Mouse (Mus musculus) megakaryocyte, embryonic 14.5 days (primary cell): ENCODE data around the gene Auts2. TPM values are rescaled to one million over a fixed set of nuclear protein-coding genes. Genes with fewer than 3 reads are reported as not detected.

Experiments
- H3K27me3 ChIP-seq: replicated peaks from 2 replicates; pipeline ENCODE3; 2012; ENCODE audit warnings: inconsistent platforms
- H3K36me3 ChIP-seq: replicated peaks from 2 replicates; pipeline ENCODE3; 2012; ENCODE audit warnings: low read length, inconsistent platforms, mixed read lengths
- H3K4me1 ChIP-seq: 2 replicates; pipeline ENCODE4 v1.6.1; 2012; ENCODE audit warnings: inconsistent platforms
- H3K4me3 ChIP-seq: replicated peaks from 2 replicates; pipeline ENCODE3; 2012; ENCODE audit warnings: moderate library complexity, mild to moderate bottlenecking, inconsistent platforms
- H3K9me3 ChIP-seq: 2 replicates; pipeline ENCODE4 v1.6.1; 2012; ENCODE audit warnings: inconsistent platforms
- FLI1 ChIP-seq: IDR thresholded peaks from 2 replicates; pipeline ENCODE4 v1.6.1; 2012; ENCODE audit warnings: low read length, inconsistent platforms, mixed read lengths
- GATA1 ChIP-seq: IDR thresholded peaks from 3 replicates; pipeline ENCODE4 v1.6.1; 2012; ENCODE audit warnings: mixed read lengths, low read length, inconsistent platforms, borderline replicate concordance
- polyA plus RNA-seq: library from polyadenylated mRNA; stranded (reverse); fragments of >175 nt; gene quantifications from 2 replicates; pipeline ENCODE4 v1.2.3, GENCODE M21; 2012; ENCODE audit warnings: low replicate concordance; ENCODE audit not compliant: insufficient read depth

The Auts2 gene
- polyA plus RNA-seq, 1 experiment: 4.0 TPM

DNA sequence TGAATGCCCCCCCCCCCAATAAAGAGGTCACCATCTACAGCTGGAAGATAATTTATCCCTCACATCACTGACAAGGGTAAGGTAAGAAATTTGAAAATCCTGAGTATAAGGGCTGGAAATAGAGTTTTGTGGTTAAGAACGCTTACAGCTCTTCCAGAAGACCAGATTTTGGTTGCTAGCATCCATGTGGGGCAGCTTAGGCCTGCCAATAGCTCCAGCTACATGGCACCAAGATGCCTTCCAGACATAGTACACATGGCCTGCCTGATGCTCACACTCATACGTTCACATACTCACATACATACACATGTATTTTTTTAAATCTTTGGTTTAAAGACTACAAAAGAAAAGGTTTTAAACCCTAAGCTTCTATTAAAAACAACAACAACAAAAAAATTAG is 467.2 kb downstream of the Auts2 start:
- Histone ChIP-seq H3K9me3 (peaks cover 3% of the 10 kb centered on the region; the same call in 1 of the 2 replicates), H3K27me3 (peaks cover 12% of the 10 kb centered on the region), H3K36me3 (no peaks in the 10 kb centered on the region)

GRCm38 (mm10) chr5:132074724-132075374 is 468.3 kb downstream of the Auts2 start:
- Histone ChIP-seq H3K36me3 (no peaks in the 10 kb centered on the region), H3K9me3 (peaks cover 14% of the 10 kb centered on the region), H3K4me1 (peaks cover 5% of the 10 kb centered on the region; the same call in 1 of the 2 replicates), H3K4me3 (no peak overlapping the region), H3K27me3 (peaks cover 14% of the 10 kb centered on the region)
- no peak for TF ChIP-seq GATA1
- TF ChIP-seq FLI1: no peak

More for the DNA sequence above, 467.2 kb downstream of the Auts2 start:
- no peak for TF ChIP-seq GATA1
- TF ChIP-seq FLI1: no peak
- Histone ChIP-seq H3K4me1 (peaks cover 5% of the 10 kb centered on the region; the same call in 1 of the 2 replicates), H3K4me3 (no peak overlapping the region)

GRCm38 (mm10) chr5:132074360-132074723 is 468.8 kb downstream of the Auts2 start:
- H3K9me3 ChIP-seq: peaks cover 15% of the 10 kb centered on the region

DNA sequence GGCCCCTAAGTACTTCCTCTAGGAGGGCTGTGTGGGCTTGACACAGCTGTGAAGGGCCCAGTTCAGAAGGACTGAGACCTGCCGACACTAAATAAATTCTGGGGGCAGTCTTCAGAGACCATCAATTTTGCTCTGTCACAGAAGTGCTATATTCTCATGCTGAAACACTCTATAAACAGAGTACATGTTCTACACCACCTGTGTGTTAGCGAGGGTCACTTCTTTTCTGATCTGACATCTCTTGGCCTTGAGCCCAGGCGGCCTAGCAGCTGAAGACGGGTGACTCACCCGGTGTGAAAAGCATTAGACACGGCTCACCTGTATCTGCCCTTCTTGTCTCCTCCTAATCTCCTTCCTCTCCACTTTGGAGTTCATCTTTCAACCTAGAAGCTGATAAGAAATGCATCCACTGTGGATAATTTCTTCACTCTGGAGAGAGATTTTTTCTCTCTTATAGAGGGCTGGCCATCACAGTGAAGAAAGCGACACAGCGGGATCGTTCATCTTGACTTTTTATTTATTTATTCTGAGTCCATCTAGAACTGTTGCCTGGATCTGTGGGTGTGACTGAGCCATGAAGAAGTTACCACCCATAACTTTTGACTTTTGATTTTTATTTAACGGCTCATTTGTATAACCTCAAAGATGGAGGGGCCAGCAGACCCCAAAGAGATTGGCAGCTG is 469.3 kb downstream of the Auts2 start:
- Histone ChIP-seq H3K9me3 (peaks cover 15% of the 10 kb centered on the region), H3K4me1 (peaks cover 5% of the 10 kb centered on the region; the same call in 1 of the 2 replicates), H3K27me3 (peaks cover 14% of the 10 kb centered on the region), H3K4me3 (no peak overlapping the region), H3K36me3 (no peaks in the 10 kb centered on the region)
- TF ChIP-seq FLI1: no peak
- TF ChIP-seq GATA1: no peak

More at GRCm38 (mm10) chr5:132074360-132074723, 468.8 kb downstream of the Auts2 start:
- TF ChIP-seq GATA1: no peak
- no peak for TF ChIP-seq FLI1
- Histone ChIP-seq H3K4me1 (peaks cover 5% of the 10 kb centered on the region; the same call in 1 of the 2 replicates), H3K4me3 (no peak overlapping the region), H3K27me3 (peaks cover 14% of the 10 kb centered on the region), H3K36me3 (no peaks in the 10 kb centered on the region)

GRCm38 (mm10) chr5:132072356-132072755 is 470.8 kb downstream of the Auts2 start:
- Histone ChIP-seq H3K4me1 (peaks cover 5% of the 10 kb centered on the region; the same call in 1 of the 2 replicates), H3K9me3 (peaks cover 12% of the 10 kb centered on the region), H3K36me3 (no peaks in the 10 kb centered on the region), H3K27me3 (peaks cover 14% of the 10 kb centered on the region), H3K4me3 (no peak overlapping the region)
- no peak for TF ChIP-seq FLI1
- no peak for TF ChIP-seq GATA1

GRCm38 (mm10) chr5:132067750-132068739 is 475.1 kb downstream of the Auts2 start:
- no peak overlapping the region for H3K4me3 ChIP-seq
- H3K27me3 ChIP-seq: peaks cover 6% of the 10 kb centered on the region
- H3K4me1 ChIP-seq: peaks cover under 1% of the 10 kb centered on the region; the same call in 1 of the 2 replicates
- H3K9me3 ChIP-seq: peaks cover 12% of the 10 kb centered on the region
- TF ChIP-seq GATA1: no peak
- TF ChIP-seq FLI1: no peak
- no peaks in the 10 kb centered on the region for H3K36me3 ChIP-seq

DNA sequence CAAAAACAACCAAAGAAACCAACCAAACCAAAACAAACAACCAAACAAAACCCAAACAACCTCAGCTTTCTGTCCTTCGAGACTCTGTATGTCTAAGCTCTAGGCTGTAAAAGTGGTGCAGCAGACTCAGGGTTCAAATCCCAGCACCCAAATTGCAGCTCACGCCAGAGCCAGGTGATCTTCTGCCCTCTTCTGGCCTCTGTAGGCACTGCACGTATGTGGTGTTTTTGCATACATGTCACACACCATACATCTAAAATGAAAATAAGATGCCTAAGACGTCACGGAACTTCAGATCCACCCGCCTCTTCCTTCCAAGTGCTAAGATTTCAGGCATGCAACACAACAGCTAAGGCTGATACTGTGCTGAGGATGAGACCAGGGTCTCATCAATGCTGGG is 483.0 kb downstream of the Auts2 start:
- Histone ChIP-seq H3K36me3 (no peaks in the 10 kb centered on the region), H3K27me3 (no peaks in the 10 kb centered on the region), H3K4me1 (peaks cover 8% of the 10 kb centered on the region), H3K4me3 (no peak overlapping the region), H3K9me3 (peaks cover 15% of the 10 kb centered on the region)
- TF ChIP-seq GATA1 (no peak), FLI1 (no peak)

DNA sequence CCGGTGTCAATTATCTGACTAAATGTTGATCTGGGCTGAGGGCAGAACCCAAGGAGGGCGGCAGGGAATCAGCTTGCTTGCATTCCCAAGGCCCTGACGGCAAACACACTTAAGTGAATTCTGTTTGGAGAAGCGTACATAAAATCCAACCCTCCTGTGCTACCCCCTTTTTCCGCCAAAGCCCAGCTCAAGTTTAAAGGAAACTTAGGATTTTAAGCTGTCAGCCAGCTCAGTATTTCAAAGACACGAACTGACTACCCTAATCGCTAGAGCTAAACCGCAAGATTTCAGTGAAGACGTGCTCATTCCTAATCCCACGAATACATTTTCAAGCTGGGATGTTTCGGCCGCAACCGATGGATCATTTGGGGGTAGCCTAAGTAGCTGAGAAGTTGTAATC is 490.5 kb downstream of the Auts2 start:
- H3K4me1 ChIP-seq: peaks cover 8% of the 10 kb centered on the region
- H3K4me3 ChIP-seq: no peak overlapping the region
- H3K9me3 ChIP-seq: no peaks in the 10 kb centered on the region
- no peaks in the 10 kb centered on the region for H3K36me3 ChIP-seq
- H3K27me3 ChIP-seq: peaks cover 1% of the 10 kb centered on the region
- TF ChIP-seq GATA1 (no peak), FLI1 (no peak)

GRCm38 (mm10) chr5:132039584-132039983 is 503.6 kb downstream of the Auts2 start:
- TF ChIP-seq GATA1 (no peak), FLI1 (no peak)
- peaks cover 12% of the 10 kb centered on the region for H3K4me1 ChIP-seq
- H3K9me3 ChIP-seq: no peaks in the 10 kb centered on the region
- no peaks in the 10 kb centered on the region for H3K27me3 ChIP-seq
- no peak overlapping the region for H3K4me3 ChIP-seq
- no peaks in the 10 kb centered on the region for H3K36me3 ChIP-seq
